Mouse (Mus musculus): Measurements from ENCODE around the gene Prlr.

- no peak for TF ChIP-seq CTCF (IDR thresholded peaks at IDR 0.05; ENCODE audit: borderline replicate concordance, insufficient read depth, low read length)
- no peak for TF ChIP-seq POLR2A (IDR thresholded peaks at IDR 0.05; ENCODE audit: low read depth, low read length)
Measured at GRCm38 (mm10) chr15:10262219-10262618, 85.2 kb downstream of the Prlr start.
